Mouse (Mus musculus) limb, embryonic 11.5 days (tissue): ENCODE results near the gene Abcb11. TPM values are rescaled to one million over a fixed set of nuclear protein-coding genes. Genes with fewer than 3 reads are reported as not detected.
A peak's percentile ranks its signal among the peaks of the same experiment; 100 is the strongest.

Experiments used
- ATAC-seq: fragments of 200-750 bp; cut with Nextera tagmentation; 2 replicates; pipeline ENCODE4 v1.8.0; 2017; ENCODE audit warnings: low read depth; ENCODE audit not compliant: insufficient number of reproducible peaks, low FRiP score, low TSS enrichment
- DNase-seq: peaks from one replicate; pipeline ENCODE4 v3.0.0-alpha.2; 2015; ENCODE audit warnings: low spot score
- H3K27ac ChIP-seq: fragments of 300-500 bp; sonication (generic); replicated peaks from 2 replicates; pipeline ENCODE4 v1.5.1; 2014; ENCODE audit warnings: low read depth, mild to moderate bottlenecking, low read length
- H3K27me3 ChIP-seq: fragments of 300-500 bp; sonication (generic); 2 replicates; pipeline ENCODE4 v1.6.1; 2014; ENCODE audit warnings: mild to moderate bottlenecking, low read length, mixed read lengths; ENCODE audit not compliant: control insufficient read depth, insufficient read depth
- H3K36me3 ChIP-seq: fragments of 300-500 bp; sonication (generic); 2 replicates; pipeline ENCODE4 v1.6.1; 2014; ENCODE audit warnings: mild to moderate bottlenecking, low read length, moderate library complexity, mixed read lengths; ENCODE audit not compliant: control insufficient read depth, insufficient read depth
- H3K4me1 ChIP-seq: fragments of 300-500 bp; sonication (generic); 2 replicates; pipeline ENCODE4 v1.6.1; 2014; ENCODE audit warnings: low read length, mixed read lengths; ENCODE audit not compliant: control insufficient read depth, insufficient read depth
- H3K4me2 ChIP-seq: fragments of 300-500 bp; sonication (generic); 2 replicates; pipeline ENCODE4 v1.6.1; 2014; ENCODE audit warnings: low read depth, mild to moderate bottlenecking, moderate library complexity; ENCODE audit not compliant: severe bottlenecking
- H3K4me3 ChIP-seq: fragments of 300-500 bp; sonication (generic); 2 replicates; pipeline ENCODE4 v1.5.1; 2014; ENCODE audit warnings: low read depth, low read length
- H3K9ac ChIP-seq: fragments of 300-500 bp; sonication (generic); 2 replicates; pipeline ENCODE4 v1.6.1; 2014; ENCODE audit warnings: mild to moderate bottlenecking, low read length
- H3K9me3 ChIP-seq: fragments of 300-500 bp; sonication (generic); 2 replicates; pipeline ENCODE4 v1.6.1; 2016; ENCODE audit warnings: low read length; ENCODE audit not compliant: control insufficient read depth
- WGBS: fragments of 180-500 bp; shearing (Covaris S2); extraction: QIAGEN DNeasy Blood & Tissue Kit; methylation state at CpG from one replicate; pipeline ENCODE4 v1.1.7; 2014; 5-methylcytosine and 5-hydroxymethylcytosine counted together
- polyA plus RNA-seq: library from polyadenylated mRNA; unstranded; fragments of >200 nt; fragmentation: Nextera tagmentation; extraction: Ambion mirVana; gene quantifications from 2 replicates; pipeline ENCODE4 v1.2.1, GENCODE M21; 2014

Gene Abcb11
- polyA plus RNA-seq, 1 experiment from 2014 or later, result not detected

GRCm38 (mm10) chr2:69221868-69222416 is 120.5 kb downstream of the Abcb11 start:
- no peak overlapping the region for H3K4me3 ChIP-seq
- 73% methylated on average over 5 of the region's 5 CpGs for whole genome bisulfite sequencing
- H3K36me3 ChIP-seq, result no peaks in the 10 kb centered on the region
- H3K9ac ChIP-seq, result no peak overlapping the region
- H3K9me3 ChIP-seq, result no peaks in the 10 kb centered on the region
- no peaks in the 10 kb centered on the region for H3K27me3 ChIP-seq
- H3K4me1 ChIP-seq, result no peaks in the 10 kb centered on the region
- no peak overlapping the region for H3K4me2 ChIP-seq
- ATAC-seq, result no peak
- H3K27ac ChIP-seq, result no peak overlapping the region
- DNase-seq, result no peak

- no peak overlapping the region for H3K4me3 ChIP-seq
- no peaks in the 10 kb centered on the region for H3K27me3 ChIP-seq
- H3K9me3 ChIP-seq, result no peaks in the 10 kb centered on the region
- H3K36me3 ChIP-seq, result no peaks in the 10 kb centered on the region
- no peak overlapping the region for H3K4me2 ChIP-seq
- no peak overlapping the region for H3K9ac ChIP-seq
- no peak overlapping the region for H3K27ac ChIP-seq
- 83% methylated on average over 7 of the region's 7 CpGs for WGBS
- no peak for ATAC-seq
- DNase-seq, result no peak
- no peaks in the 10 kb centered on the region for H3K4me1 ChIP-seq
These were observed 127.2 kb downstream of the Abcb11 start for GRCm38 (mm10) chr2:69215242-69215641.

GRCm38 (mm10) chr2:69212652-69213051 is 129.8 kb downstream of the Abcb11 start:
- 72% methylated on average over 10 of the region's 10 CpGs for WGBS
- no peaks in the 10 kb centered on the region for H3K27me3 ChIP-seq
- H3K9ac ChIP-seq, result no peak overlapping the region
- no peak overlapping the region for H3K27ac ChIP-seq
- no peaks in the 10 kb centered on the region for H3K9me3 ChIP-seq
- DNase-seq (no peak), ATAC-seq (no peak)
- no peaks in the 10 kb centered on the region for H3K36me3 ChIP-seq
- no peaks in the 10 kb centered on the region for H3K4me1 ChIP-seq
- H3K4me2 ChIP-seq, result no peak overlapping the region
- no peak overlapping the region for H3K4me3 ChIP-seq

- no peak within 1 kb of the TSS for H3K4me3 ChIP-seq
- WGBS, result 79% methylated on average over 7 of the region's 7 CpGs
- no peak within 1 kb of the TSS for H3K4me2 ChIP-seq
- H3K4me1 ChIP-seq, result no peaks in the 10 kb centered on the region
- H3K9me3 ChIP-seq, result no peaks in the 10 kb centered on the region
- no peaks in the 10 kb centered on the region for H3K27me3 ChIP-seq
- no peak within 1 kb of the TSS for H3K9ac ChIP-seq
- H3K36me3 ChIP-seq, result no peaks in the 10 kb centered on the region
- ATAC-seq, result no peak
- H3K27ac ChIP-seq, result no peak within 1 kb of the TSS
- no peak for DNase-seq
These were observed 131.6 kb downstream of the Abcb11 start, which contains the start of gene G6pc2 for GRCm38 (mm10) chr2:69210773-69211172. TSS of gene G6pc2 (plus strand) at chr2:69211073.

- DNase-seq (no peak), ATAC-seq (no peak)
- H3K4me1 ChIP-seq, result no peaks in the 10 kb centered on the region; the same call in 1 of the 2 replicates
- no peak overlapping the region for H3K4me2 ChIP-seq
- no peak overlapping the region for H3K9ac ChIP-seq
- H3K27me3 ChIP-seq, result no peaks in the 10 kb centered on the region
- WGBS, result 85% methylated on average over 3 of the region's 3 CpGs
- no peaks in the 10 kb centered on the region for H3K9me3 ChIP-seq
- no peaks in the 10 kb centered on the region for H3K36me3 ChIP-seq
- no peak overlapping the region for H3K4me3 ChIP-seq
- no peak overlapping the region for H3K27ac ChIP-seq
These were observed 132.7 kb downstream of the Abcb11 start for GRCm38 (mm10) chr2:69209684-69210083.

- Histone ChIP-seq H3K4me1 (no peaks in the 10 kb centered on the region; the same call in 1 of the 2 replicates), H3K9ac (no peak overlapping the region), H3K9me3 (no peaks in the 10 kb centered on the region), H3K27me3 (no peaks in the 10 kb centered on the region), H3K4me3 (peak overlapping the region; percentile 5; the same call in 1 of the 2 replicates), H3K36me3 (peaks cover 7% of the 10 kb centered on the region), H3K4me2 (peak overlapping the region; percentile 33), H3K27ac (no peak overlapping the region)
- ATAC-seq (0 out of 2 replicates have a peak, but pooled peaks have one; percentile 27), DNase-seq (no peak)
- WGBS, result 22% methylated on average over 7 of the region's 7 CpGs
These were observed 135.9 kb downstream of the Abcb11 start for GRCm38 (mm10) chr2:69206523-69206922.

GRCm38 (mm10) chr2:69205791-69206351 is 136.5 kb downstream of the Abcb11 start, which contains the start of gene Spc25:
TSS of gene Spc25 (minus strand) at chr2:69206194.
- peak; percentile 91 for DNase-seq
- ATAC-seq, result peak; percentile 98

GRCm38 (mm10) chr2:69205185-69205584 is 137.2 kb downstream of the Abcb11 start:
- H3K27ac ChIP-seq, result no peak overlapping the region
- H3K4me3 ChIP-seq, result peak overlapping the region; percentile 70
- DNase-seq (peak; percentile 26), ATAC-seq (no peak)
- peak overlapping the region; percentile 78 for H3K9ac ChIP-seq
- no peaks in the 10 kb centered on the region for H3K27me3 ChIP-seq
- H3K36me3 ChIP-seq, result peaks cover 10% of the 10 kb centered on the region
- 26% methylated on average over 6 of the region's 6 CpGs for WGBS
- H3K9me3 ChIP-seq, result no peaks in the 10 kb centered on the region
- H3K4me2 ChIP-seq, result peak overlapping the region; percentile 57
- no peaks in the 10 kb centered on the region; the same call in 1 of the 2 replicates for H3K4me1 ChIP-seq

More at GRCm38 (mm10) chr2:69205791-69206351, 136.5 kb downstream of the Abcb11 start, which contains the start of gene Spc25:
- Histone ChIP-seq H3K27me3 (no peaks in the 10 kb centered on the region), H3K9me3 (no peaks in the 10 kb centered on the region), H3K4me2 (peak within 1 kb of the TSS; percentile 57), H3K9ac (peak within 1 kb of the TSS; percentile 78), H3K27ac (peak within 1 kb of the TSS; percentile 49; the same call in 1 of the 2 replicates), H3K4me1 (no peaks in the 10 kb centered on the region; the same call in 1 of the 2 replicates), H3K36me3 (peaks cover 10% of the 10 kb centered on the region), H3K4me3 (peak within 1 kb of the TSS; percentile 70)
- under 1% methylated on average over 46 of the region's 46 CpGs for WGBS
